ENCODE assay signal across 26 mouse cellular contexts in genomic region chr13:108772386-108772785, GRCm38 (mm10).
A peak's percentile ranks its signal among the peaks of the same experiment; 100 is the strongest.
DNase-seq lines count a peak whose midpoint lies in the region; ATAC-seq and TF ChIP-seq lines count a peak whose summit lies in the region.
"Had no signal": no experiment of that assay in that cellular context is flagged by ENCODE, and none has a peak within 500 bp of the region (broad histone marks: within the 10 kb centered on the region; RNA-seq: fewer than 3 reads in every experiment).

No protein-coding gene starts in this region.

- ATAC-seq in kidney, embryonic 14.5 days (ENCODE audit: low FRiP score, low TSS enrichment), result no peak
- ATAC-seq in midbrain, embryonic 14.5 days (ENCODE audit: low FRiP score, low TSS enrichment), result no peak
- ATAC-seq in hindbrain, embryonic 15.5 days (ENCODE audit: low FRiP score, low read depth), result 0 out of 2 replicates have a peak, but pooled peaks have one; percentile 19
- ATAC-seq: inflammation-experienced regulatory T-cells, adult 6 months had no signal

- no peak for TF ChIP-seq CTCF in kidney, adult 2 months (conservative IDR thresholded peaks at IDR 0.05; ENCODE audit: insufficient read depth, insufficient read length, low read depth, low read length)

- 19% methylated on average over 3 of the region's 3 CpGs for WGBS in kidney, adult 2 months
- 47% methylated on average over 3 of the region's 3 CpGs for WGBS in kidney, embryonic 14.5 days
- WGBS in midbrain, embryonic 14.5 days, result 44% methylated on average over 3 of the region's 3 CpGs
- WGBS in midbrain, embryonic 10.5 days, result 69% methylated on average over 3 of the region's 3 CpGs
- 39% methylated on average over 3 of the region's 3 CpGs for WGBS in hindbrain, embryonic 15.5 days

- peak; percentile 66 for DNase-seq in kidney, adult 2 months
- DNase-seq in midbrain, embryonic 14.5 days, result no peak
- no peak for DNase-seq in midbrain, embryonic 10.5 days (ENCODE audit: low spot score)
- DNase-seq in adrenal gland, postnatal 25 days, result no peak
- no peak for DNase-seq in ovary, postnatal 10 days (ENCODE audit: low spot score)
- DNase-seq: adrenal gland, postnatal 14 days; cerebellum, adult 8-10 months; cerebellum, postnatal 36 days; embryo, embryonic 11 days; gastrocnemius, postnatal 36 days; heart, adult 2 months; liver; lung, postnatal 36 days; right cerebral cortex, adult 18-20 months; right cerebral cortex, postnatal 4 days; thymus, postnatal 25 days had no signal

- no peaks in the 10 kb centered on the region for H3K9me3 ChIP-seq in kidney, embryonic 14.5 days (ENCODE audit: control insufficient read depth, low read length)
- H3K9me3 ChIP-seq in midbrain, embryonic 14.5 days (ENCODE audit: control insufficient read depth, low read length), result no peaks in the 10 kb centered on the region
- H3K9me3 ChIP-seq in midbrain, embryonic 10.5 days (replicated peaks), result no peaks in the 10 kb centered on the region
- no peaks in the 10 kb centered on the region for H3K9me3 ChIP-seq in hindbrain, embryonic 15.5 days
- H3K9me3 ChIP-seq: embryonic facial prominence, embryonic 13.5 days; forebrain, embryonic 12.5 days; heart, embryonic 13.5 days; limb, embryonic 10.5 days; liver, embryonic 15.5 days; lung, embryonic 15.5 days had no signal

- no peak overlapping the region for H3K9ac ChIP-seq in kidney, embryonic 14.5 days (ENCODE audit: low read depth, low read length)
- H3K9ac ChIP-seq in midbrain, embryonic 14.5 days (replicated peaks; ENCODE audit: low read length), result no peak overlapping the region
- no peak overlapping the region for H3K9ac ChIP-seq in hindbrain, embryonic 15.5 days
- H3K9ac ChIP-seq: embryonic facial prominence, embryonic 13.5 days; forebrain, embryonic 12.5 days; heart, embryonic 13.5 days; liver, embryonic 15.5 days; lung, embryonic 15.5 days had no signal

- TF ChIP-seq POLR2A in kidney, adult 2 months (IDR thresholded peaks at IDR 0.05; ENCODE audit: low read depth, low read length), result no peak

- no peak overlapping the region for H3K4me2 ChIP-seq in kidney, embryonic 14.5 days (replicated peaks; ENCODE audit: low read depth, low read length)
- H3K4me2 ChIP-seq in midbrain, embryonic 14.5 days (ENCODE audit: low read length), result no peak overlapping the region
- H3K4me2 ChIP-seq in hindbrain, embryonic 15.5 days, result no peak overlapping the region
- H3K4me2 ChIP-seq: embryonic facial prominence, embryonic 13.5 days; forebrain, embryonic 12.5 days; heart, embryonic 13.5 days; liver, embryonic 15.5 days; lung, embryonic 15.5 days had no signal

- H3K36me3 ChIP-seq in kidney, adult 2 months (ENCODE audit: control insufficient read depth, insufficient read depth, low read length), result no peaks in the 10 kb centered on the region
- no peaks in the 10 kb centered on the region for H3K36me3 ChIP-seq in kidney, embryonic 14.5 days (ENCODE audit: control insufficient read depth, insufficient read depth, low read length)
- no peaks in the 10 kb centered on the region for H3K36me3 ChIP-seq in midbrain, embryonic 14.5 days (ENCODE audit: control insufficient read depth, insufficient read depth, low read length)
- no peaks in the 10 kb centered on the region for H3K36me3 ChIP-seq in midbrain, embryonic 10.5 days
- no peaks in the 10 kb centered on the region for H3K36me3 ChIP-seq in hindbrain, embryonic 15.5 days
- H3K36me3 ChIP-seq: embryonic facial prominence, embryonic 13.5 days; forebrain, embryonic 12.5 days; heart, embryonic 13.5 days; limb, embryonic 10.5 days; liver, embryonic 15.5 days; lung, embryonic 15.5 days had no signal

- no peak overlapping the region for H3K4me3 ChIP-seq in kidney, adult 2 months (ENCODE audit: insufficient read depth, low read depth, low read length)
- no peak overlapping the region for H3K4me3 ChIP-seq in kidney, embryonic 14.5 days (ENCODE audit: low read length)
- H3K4me3 ChIP-seq in midbrain, embryonic 14.5 days (replicated peaks; ENCODE audit: low read depth, low read length), result no peak overlapping the region
- no peak overlapping the region for H3K4me3 ChIP-seq in midbrain, embryonic 10.5 days
- H3K4me3 ChIP-seq in hindbrain, embryonic 15.5 days, result no peak overlapping the region
- H3K4me3 ChIP-seq: embryonic facial prominence, embryonic 13.5 days; erythroblast, embryonic 14.5 days; forebrain, embryonic 12.5 days; heart, adult 2 months; heart, embryonic 13.5 days; limb, embryonic 10.5 days; liver, embryonic 15.5 days; lung, embryonic 15.5 days had no signal

- no peaks in the 10 kb centered on the region for H3K27me3 ChIP-seq in kidney, adult 2 months (replicated peaks; ENCODE audit: control insufficient read depth, insufficient read depth, low read length)
- no peaks in the 10 kb centered on the region for H3K27me3 ChIP-seq in kidney, embryonic 14.5 days (ENCODE audit: control insufficient read depth, insufficient read depth, low read length)
- H3K27me3 ChIP-seq in midbrain, embryonic 14.5 days (ENCODE audit: control insufficient read depth, insufficient read depth, low read length), result no peaks in the 10 kb centered on the region
- no peaks in the 10 kb centered on the region for H3K27me3 ChIP-seq in midbrain, embryonic 10.5 days (ENCODE audit: low read depth, poor library complexity, severe bottlenecking)
- H3K27me3 ChIP-seq in hindbrain, embryonic 15.5 days, result no peaks in the 10 kb centered on the region
- H3K27me3 ChIP-seq: embryonic facial prominence, embryonic 13.5 days; forebrain, embryonic 12.5 days; heart, embryonic 13.5 days; liver, embryonic 15.5 days; lung, embryonic 15.5 days had no signal

- H3K27ac ChIP-seq in kidney, adult 2 months (ENCODE audit: insufficient read depth, low read depth, low read length), result peak overlapping the region; percentile 66; the same call in 1 of the 2 replicates
- H3K27ac ChIP-seq in kidney, embryonic 14.5 days (ENCODE audit: low read depth, low read length), result no peak overlapping the region
- 0 out of 2 replicates have a peak overlapping the region, but pooled peaks have one; percentile 4 for H3K27ac ChIP-seq in midbrain, embryonic 14.5 days (replicated peaks; ENCODE audit: low read depth, low read length)
- no peak overlapping the region for H3K27ac ChIP-seq in midbrain, embryonic 10.5 days (replicated peaks)
- H3K27ac ChIP-seq in hindbrain, embryonic 15.5 days (replicated peaks), result no peak overlapping the region
- H3K27ac ChIP-seq: embryonic facial prominence, embryonic 13.5 days; forebrain, embryonic 12.5 days; heart, adult 2 months; heart, embryonic 13.5 days; limb, embryonic 10.5 days; liver, embryonic 15.5 days; lung, embryonic 15.5 days had no signal

- peaks cover 4% of the 10 kb centered on the region; the same call in 1 of the 2 replicates for H3K4me1 ChIP-seq in kidney, adult 2 months (ENCODE audit: control insufficient read depth, insufficient read depth, low read length)
- H3K4me1 ChIP-seq in kidney, embryonic 14.5 days (ENCODE audit: control insufficient read depth, insufficient read depth, low read length), result no peaks in the 10 kb centered on the region
- peaks cover 5% of the 10 kb centered on the region; the same call in 1 of the 2 replicates for H3K4me1 ChIP-seq in midbrain, embryonic 14.5 days (ENCODE audit: control insufficient read depth, insufficient read depth, low read length)
- H3K4me1 ChIP-seq in midbrain, embryonic 10.5 days, result no peaks in the 10 kb centered on the region
- peaks cover 8% of the 10 kb centered on the region for H3K4me1 ChIP-seq in hindbrain, embryonic 15.5 days (replicated peaks)
- H3K4me1 ChIP-seq: embryonic facial prominence, embryonic 13.5 days; forebrain, embryonic 12.5 days; limb, embryonic 10.5 days; liver, embryonic 15.5 days had no signal

Comparison
In these comparisons a context has a peak if more than half of its experiments do, and no peak if none do; other contexts are left out.
1. H3K27ac ChIP-seq: peak in kidney, adult 2 months (single experiment) and midbrain, embryonic 14.5 days (single experiment); none in kidney, embryonic 14.5 days (single experiment), midbrain, embryonic 10.5 days (single experiment) and hindbrain, embryonic 15.5 days (single experiment).